Mouse (Mus musculus) lung, postnatal 14 days (tissue): ENCODE measurements around the gene Pou2f1.

Experiments
- DNase-seq: peaks from one replicate; pipeline ENCODE4 v3.0.0; 2021

The Pou2f1 gene

DNA sequence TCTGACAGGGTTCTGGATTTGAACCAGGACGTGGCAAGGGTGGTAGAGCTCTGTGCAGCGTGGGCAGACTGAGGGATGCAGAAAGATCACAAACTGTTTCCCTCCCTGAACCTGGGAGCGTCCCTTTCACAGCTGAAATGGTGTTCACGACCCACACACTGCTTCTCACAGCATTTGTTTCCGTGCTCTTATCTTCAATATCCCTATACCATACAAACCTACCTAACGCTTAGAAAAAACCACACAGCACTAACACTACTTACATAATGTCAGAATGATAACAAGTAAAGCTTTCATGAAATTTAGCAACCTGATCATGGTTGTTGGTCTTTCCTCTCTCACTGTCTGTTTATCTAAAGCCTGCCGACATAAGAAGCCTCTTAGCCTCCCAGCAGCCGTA lies 133.8 kb downstream of the Pou2f1 start:
- DNase-seq, result no peak

DNA sequence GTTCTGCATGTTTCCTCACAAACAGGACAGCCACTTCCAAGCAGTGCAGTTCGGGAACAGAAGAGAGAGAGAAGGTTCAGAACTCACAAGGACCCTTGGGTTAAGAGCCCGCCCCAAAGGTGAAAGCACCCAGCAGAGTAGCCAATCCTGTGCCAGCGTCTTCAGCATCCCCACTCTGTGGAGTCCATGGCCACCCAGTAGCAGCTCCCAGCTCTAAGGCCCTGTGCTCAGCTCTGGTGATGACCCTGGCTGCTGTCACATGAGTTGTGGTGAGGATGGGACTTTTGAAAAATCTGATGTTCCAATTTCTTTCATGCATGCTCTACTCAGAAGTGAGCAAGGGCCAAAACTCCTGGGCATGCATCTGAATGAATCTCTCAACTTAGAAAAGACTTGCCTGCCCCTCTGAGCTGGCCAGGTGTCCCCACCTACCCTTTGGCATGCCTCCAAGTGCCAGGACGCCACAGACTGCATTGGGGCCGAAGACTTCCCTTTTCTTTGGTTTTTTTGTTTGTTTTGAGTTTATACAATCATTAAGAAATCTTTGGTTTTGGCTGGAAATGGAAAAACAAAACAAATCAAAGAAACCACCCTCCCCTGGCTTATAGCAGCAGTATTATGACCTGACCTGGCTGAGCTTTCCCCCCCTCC lies 135.7 kb downstream of the Pou2f1 start:
- DNase-seq, result no peak

GRCm38 (mm10) chr1:165864864-165865795 lies 137.3 kb downstream of the Pou2f1 start:
- DNase-seq, result no peak

GRCm38 (mm10) chr1:165862059-165862458 lies 140.4 kb downstream of the Pou2f1 start:
- no peak for DNase-seq

GRCm38 (mm10) chr1:165861235-165861609 lies 141.3 kb downstream of the Pou2f1 start:
- DNase-seq, result no peak

DNA sequence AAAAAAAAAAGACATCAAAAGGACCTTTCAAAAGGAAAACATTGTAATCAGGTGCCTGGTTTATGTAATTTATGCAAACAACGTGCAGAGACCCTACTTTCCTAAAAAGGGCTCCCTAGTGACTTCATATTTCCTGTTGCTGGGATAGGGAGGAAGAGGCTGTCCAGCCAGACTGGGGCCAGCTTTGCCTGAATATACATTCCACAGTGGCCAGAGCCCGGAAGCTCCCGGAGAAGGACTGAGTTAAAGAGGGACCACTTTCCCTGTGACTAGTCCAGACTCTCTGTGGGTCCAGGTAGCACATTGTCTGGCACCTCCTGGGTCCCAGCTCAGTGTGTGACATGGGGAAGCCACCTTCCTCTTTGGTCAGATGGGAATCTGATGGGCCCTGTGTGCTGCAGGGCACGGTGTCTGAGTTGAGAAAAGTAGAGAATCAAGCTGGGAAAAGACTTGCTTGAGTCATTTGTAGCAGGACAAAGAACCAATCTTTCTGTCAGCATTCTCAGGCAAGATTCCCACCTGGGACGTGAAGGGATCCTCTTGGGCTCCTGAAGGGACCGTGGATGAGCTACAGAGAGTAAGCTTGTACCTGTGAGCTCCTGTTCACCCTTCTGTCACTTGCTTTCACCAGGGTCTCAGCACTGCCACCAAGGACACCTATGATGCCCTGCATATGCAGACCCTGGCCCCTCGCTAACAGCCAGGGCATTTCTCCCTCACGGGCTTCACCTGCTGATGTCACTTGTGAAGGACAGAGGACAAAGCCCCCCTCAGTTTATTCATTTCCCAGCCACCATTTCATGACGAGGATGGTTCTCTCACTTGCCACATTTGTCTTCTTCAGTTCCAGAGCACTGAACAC lies 141.9 kb downstream of the Pou2f1 start:
- DNase-seq, result no peak

- DNase-seq, result no peak
Measured at GRCm38 (mm10) chr1:165858356-165858755, 144.1 kb downstream of the Pou2f1 start.

DNA sequence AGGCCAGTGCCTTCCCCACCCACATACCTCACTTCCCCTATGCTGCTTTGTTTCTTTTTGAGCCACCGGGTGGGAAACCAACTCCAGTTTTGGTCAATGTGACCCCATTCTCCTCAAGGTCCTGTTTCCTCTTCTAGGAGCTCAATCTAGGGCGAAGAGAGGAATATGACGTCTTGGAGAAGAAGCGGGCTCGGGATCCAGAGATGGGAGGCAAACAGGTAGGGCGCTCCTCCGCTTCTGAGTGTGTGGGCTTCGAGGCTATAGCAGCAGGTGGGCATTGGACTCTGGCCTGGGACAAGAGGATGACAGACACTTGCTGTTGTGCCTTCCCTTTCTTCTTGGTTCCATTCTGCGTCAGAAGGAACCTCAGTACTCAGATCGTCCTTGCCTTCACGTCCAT lies 145.2 kb downstream of the Pou2f1 start:
- DNase-seq, result no peak

DNA sequence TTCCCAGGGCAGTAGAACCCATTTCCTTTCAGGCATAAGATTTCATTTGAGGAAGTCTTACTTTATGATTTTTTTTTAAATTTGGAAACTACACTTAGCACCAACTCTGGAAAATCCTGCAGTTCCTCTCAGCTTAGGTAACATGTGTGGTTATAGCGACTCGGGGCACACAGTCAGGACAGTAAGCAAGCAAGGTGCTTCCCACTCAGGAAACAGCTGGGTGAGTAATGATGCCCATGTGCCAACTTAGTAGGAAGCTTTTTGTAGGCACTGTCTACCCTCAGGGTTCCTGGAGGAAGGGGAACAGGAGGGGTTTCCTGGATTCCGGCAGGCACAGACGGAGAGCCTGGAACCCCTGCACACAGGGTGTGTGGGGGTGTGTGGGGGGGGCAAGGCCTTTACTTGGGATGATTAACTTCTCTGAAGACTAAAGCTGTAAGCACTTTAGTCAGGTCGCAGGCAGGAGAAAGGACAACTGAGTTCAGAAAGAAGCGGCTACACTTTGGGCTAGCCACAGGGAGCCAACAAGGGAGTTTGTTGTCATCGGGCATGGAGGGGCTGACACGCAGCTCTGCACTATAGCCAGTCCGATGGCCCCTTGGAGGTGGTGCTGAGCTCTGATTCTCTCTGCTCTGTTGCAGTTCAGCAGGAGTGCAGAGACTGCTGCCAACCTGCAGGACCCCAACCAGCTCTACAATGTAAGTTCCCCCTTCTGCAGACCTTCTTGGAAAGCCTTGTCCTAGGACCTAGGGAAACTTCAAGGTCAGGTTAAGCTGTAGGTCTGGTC lies 146.5 kb downstream of the Pou2f1 start:
- DNase-seq, result no peak

DNA sequence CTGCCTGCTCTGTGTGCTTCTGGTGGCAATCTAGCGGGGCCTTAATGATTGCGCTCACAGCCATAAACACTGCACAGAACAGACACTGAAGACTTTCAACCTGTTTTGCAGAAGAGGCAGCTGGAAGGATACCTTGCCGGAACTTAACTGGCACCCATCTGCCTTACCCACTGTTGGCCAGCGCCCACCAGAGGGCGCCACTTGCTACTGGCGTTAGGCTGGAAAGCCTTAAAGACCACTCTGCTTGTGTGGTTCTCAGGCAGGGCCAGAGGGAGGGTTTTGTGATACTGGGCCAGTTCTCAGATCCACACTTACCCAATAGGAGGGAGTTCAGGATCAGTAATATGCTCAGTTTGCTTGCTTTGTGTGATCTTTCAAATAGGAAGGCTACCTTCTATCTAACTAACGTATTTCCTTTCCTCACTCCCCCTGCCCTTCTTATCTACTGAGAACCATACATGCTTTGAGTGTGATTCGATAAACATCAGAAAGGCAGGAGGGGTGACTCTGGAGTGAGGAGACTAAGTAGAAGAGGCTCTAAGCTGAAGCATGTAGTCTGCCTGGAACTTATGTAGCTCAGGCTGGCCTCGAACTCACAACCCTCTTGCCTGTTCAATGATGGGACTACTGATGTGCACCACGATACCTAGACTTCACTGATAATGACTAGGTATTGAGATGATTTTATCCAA lies 148.6 kb downstream of the Pou2f1 start:
- DNase-seq, result peak; percentile 83

- DNase-seq, result no peak
Measured at GRCm38 (mm10) chr1:165853131-165853721, 149.3 kb downstream of the Pou2f1 start.

- DNase-seq, result no peak
Measured at GRCm38 (mm10) chr1:165852131-165852530, 150.3 kb downstream of the Pou2f1 start.

DNA sequence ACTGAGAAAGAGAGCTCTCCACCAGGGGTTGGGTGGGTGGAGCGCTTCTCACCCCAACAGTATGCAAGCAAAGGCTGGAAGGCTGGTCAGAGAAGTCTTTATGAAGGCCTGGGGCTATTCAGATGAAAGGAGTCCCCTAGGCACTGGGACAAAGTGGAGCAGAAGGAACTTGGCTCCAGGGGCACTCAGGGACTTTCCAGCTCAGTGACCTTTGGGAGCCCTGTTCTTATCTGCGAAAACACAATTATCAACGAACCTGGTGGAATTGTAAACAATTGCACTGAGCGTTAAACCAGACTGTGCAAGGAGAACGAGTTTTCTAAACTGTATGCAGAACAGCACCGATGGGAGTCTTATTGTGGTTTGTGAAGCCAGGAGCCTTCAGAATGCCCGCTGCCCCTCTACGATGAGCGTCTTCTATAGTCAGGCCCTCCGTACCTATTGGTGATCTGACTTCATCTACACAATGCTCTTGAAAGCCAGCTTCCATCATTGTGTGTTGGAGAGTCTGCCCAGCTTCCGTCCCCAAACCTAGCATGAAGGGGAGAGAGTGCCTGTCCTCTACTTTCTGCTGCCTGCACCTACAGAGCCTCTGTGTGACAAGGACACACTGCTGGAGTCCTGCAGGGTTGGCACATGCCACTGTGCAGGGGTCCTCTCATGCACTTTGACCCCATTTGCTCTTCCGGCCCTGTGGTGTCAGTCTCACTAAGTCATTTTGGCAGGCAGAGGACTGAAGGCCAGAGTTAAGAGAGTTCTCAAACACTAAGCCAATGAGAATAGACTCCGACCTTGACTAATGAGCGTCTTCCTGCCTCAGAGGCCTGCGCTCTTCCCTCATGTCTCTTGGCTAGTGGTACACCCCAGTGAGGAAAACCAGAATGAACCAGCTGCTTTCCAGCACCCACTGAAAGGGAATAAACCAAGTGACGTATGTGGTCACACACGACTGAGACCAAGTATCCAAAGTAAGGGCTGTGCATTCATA lies 152.7 kb downstream of the Pou2f1 start:
- no peak for DNase-seq

GRCm38 (mm10) chr1:165848881-165849280 lies 153.6 kb downstream of the Pou2f1 start:
- DNase-seq, result no peak

DNA sequence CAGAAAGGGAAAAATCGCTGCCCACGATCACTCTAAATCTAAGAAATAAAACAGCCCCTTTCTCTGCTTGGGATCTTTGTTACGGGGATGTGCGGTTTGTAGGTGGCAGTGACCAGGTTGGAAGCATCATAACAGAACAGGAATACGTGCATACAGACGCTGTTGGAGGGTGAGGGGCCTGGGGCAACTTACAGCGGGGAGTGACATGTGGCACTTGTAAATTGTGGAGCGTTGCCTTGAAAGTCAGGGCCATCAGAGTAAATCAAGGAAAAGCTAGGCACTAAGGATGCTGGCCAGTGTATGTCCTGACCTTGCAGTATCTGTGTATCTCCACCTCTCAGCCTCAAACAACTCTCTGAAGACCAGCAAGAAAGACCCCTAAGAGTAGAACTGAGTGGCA lies 154.1 kb downstream of the Pou2f1 start:
- DNase-seq, result no peak

- no peak for DNase-seq
Measured at GRCm38 (mm10) chr1:165845366-165845765, 157.1 kb downstream of the Pou2f1 start.

- peak; percentile 34 for DNase-seq
Measured at GRCm38 (mm10) chr1:165844956-165845355, 157.5 kb downstream of the Pou2f1 start.

DNA sequence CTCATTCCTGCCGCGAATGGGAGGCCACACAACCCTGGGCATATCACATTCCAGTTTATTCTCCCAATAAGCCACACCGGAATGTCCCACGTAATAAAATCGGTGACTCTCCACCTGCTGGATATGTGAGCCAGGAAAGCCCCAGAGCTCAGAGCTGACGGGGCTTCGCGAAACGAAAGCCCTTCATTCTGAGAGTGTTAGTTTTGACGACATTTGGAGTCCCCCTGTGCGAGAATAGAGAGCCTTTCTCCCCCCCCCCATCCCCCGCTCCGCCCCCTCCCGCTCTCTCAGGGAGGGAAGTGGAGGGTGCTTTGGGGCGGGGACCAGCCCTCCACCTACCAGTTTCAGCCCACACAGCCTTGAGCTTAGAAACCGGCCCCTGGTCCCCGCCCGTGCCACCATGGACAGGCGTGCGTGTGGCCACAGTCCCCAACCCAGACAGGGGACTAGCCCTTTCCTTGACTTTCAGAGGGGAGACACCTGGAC lies 158.0 kb downstream of the Pou2f1 start:
- no peak for DNase-seq

DNA sequence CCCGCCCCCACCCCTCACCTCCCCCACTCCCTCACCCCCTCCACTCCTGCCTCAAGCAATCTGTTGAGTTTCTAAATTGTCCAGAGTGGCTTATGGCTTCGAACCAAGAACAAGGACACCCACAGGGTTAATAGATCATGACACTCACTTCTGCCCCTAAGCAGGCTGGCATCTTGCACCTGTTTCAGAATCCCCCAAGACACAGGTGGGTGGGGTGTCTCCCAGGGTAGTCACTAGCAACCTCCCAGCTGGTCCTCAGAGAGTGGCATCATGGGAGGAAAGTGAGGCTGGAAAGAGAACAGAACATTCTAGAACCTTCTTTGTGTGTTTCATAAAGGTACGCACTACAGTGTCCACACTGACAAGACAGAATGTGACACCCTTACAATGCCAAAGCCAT lies 158.9 kb downstream of the Pou2f1 start:
- no peak for DNase-seq

DNA sequence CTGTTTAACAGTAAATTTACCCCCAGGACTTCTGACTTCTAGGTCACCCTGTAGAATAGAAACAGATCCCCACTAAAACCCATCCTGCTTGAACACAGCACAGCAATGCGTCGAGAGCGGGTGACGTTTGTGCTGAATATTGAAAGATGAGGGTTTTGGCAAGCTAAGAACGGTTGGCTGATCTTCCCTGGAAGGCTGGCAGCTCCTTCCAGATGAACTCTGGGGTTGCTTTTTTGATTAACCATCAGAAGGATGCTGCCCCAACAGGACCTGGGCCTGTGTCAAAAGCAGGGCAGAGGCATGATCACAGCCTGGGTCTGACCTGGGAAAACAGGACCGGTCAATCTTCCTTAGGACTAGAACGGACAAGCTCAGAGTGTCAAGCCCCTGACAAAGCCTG lies 160.3 kb downstream of the Pou2f1 start:
- no peak for DNase-seq
